Mouse (Mus musculus) adrenal gland, adult 2 months (tissue): ENCODE data around the gene Lrrc74b. TPM values are rescaled to one million over a fixed set of nuclear protein-coding genes. Genes with fewer than 3 reads are reported as not detected.
"Not testable (repeated sequence)": the region's sequence is repeated elsewhere in the genome, so short reads cannot be mapped to it uniquely, and the experiment has no call there.

Source experiments
- DNase-seq: peaks from one replicate; pipeline ENCODE4 v3.0.0; 2021
- polyA plus RNA-seq: library from polyadenylated mRNA; depleted of rRNA; stranded (reverse); fragments of >200 nt; gene quantifications from 2 replicates; pipeline ENCODE4 v1.2.3, GENCODE M21; 2012
- total RNA-seq, 2 experiments: library from RNA; stranded (reverse); gene quantifications; 2 replicates each; pipeline ENCODE4 v1.2.3; 2021

Lrrc74b gene
- total and polyA plus RNA-seq, 3 experiments: not detected

DNA sequence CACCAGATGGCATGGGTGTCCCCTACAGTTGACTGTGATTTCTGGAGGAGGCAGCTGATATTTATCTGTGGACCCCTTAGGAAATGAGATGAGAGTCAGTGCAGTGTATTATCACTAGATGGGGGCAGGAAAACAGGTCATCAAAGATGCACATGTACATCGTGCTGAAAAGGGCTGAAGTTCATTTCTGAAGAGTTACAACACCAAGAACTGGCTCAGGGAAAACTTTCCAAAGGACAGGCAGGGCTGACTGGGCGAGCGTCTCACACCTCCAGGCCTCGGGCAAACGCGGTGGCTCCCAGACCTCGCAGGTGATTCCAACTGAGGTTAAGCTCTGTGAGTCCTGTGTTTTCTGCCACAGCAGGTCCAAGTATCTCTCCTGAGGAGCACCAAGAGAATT, 8.2 kb downstream of the Lrrc74b start:
- no peak for DNase-seq

DNA sequence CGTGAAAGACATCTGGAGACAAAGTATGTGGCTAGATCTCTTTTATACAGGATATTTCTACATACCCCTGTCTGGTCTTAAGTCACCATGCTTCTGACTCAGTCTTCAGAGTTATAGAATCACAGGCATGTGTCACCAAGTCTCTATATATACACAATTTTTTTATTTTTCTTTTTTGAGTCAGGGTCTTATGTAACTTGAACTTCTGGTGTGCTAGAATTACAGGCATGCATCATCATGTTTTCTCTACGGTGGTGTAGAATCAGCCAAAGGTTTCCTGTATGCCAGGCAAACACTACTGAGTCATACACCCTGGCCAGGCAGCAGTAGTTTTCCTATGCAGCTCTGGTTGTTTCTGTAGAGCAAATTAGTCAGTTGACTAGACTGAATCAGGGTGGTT, 18.4 kb downstream of the Lrrc74b start:
- DNase-seq: no peak

DNA sequence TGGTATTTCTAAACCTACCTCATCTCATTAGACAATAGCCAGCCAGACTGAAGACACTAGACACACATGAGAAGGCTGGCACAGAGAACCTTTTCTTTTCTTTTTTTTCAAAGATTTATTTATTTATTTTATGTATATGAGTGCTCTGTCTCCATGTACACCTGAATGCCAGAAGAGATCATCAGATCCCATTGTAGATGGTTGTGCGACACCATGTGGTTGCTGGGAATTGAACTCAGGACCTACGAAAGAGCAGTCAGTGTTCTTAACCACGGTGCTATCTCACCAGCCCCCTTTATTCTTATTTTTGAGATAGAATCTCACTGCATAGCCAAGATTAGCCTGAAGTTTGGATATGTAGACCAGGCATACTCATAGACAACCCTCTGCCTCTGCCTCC, 24.5 kb downstream of the Lrrc74b start:
- DNase-seq: no peak

DNA sequence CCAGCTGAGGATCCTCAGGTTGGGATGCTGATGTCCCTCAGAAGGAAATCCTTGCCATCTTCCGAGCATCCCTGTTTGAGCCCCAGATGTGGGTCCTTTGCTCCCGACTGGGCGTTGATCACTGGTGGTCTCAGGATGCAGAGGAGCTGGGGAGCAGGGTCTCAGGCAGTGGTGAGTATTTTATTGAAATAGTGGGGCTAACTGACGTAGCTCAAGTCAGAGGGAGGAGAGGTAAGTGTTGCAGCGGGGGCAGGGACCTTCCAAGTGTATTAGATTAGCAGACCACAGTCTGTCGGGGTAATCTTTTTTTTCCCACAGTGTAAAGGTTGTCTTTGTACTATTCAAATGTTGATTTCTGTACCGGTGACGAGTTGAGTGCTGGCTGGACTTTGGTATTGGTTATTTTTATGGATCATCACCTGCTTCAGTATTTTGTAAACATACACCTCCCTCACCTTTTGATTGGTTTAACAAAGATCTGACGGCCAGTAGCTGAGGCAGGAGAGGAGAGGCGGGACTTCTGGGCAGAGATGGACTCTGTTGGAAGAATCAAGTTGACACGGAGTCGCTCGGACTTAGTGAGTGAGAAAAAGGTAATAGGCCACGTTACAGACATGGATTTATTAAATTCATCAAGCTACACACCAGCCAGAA, 28.2 kb downstream of the Lrrc74b start:
- DNase-seq: no peak

DNA sequence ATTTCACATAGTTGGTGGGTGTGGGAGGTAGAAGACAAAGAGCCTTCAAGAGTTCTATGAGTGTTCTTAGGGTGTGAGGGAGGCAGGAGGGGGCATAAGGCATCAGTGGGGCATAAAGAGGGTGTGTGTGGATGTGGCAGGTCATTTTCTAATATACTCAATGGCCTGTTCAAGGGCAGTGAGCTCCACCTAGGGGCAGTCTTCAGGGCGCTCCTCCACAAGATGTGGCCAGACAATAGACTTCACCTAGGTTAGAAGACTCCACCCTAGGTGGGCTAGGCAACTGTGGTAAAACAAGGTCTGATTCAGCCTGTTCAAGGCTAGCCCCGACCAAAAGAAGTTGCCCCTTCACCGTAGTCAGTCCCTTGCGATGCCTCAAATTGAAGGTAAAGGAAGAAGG, 28.8 kb downstream of the Lrrc74b start:
- no peak for DNase-seq

DNA sequence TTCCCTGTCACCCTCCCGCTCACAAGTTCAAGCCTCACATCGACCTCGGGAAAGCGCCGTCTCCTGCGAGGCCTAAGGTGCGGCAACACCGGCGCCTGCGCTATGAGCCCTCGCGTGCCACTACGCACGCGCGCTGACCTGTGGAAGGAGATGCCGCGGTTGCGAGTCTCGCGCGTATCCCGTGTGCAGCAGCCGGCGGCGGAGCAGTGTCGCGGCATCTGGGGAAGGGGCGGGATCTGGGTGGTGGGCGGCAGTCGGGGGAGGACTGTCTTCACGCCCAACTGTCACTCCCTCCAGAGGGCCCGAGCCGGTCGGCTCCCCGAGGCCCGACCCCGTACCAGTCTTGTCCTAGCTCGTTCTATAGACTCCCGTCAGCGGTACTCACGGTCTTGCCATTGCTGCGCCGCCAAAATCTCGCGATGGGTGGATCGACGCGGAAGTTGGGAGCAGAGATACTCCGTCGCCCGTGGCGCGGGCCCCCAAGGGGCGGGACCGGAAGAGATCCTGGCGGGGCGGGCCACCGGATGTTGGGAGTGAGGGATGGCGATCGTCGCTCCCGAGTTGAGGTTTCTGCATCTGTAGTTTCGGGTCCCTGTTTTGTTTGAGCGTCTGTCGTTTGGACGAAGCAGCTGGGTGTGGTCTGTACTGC, 30.3 kb downstream of the Lrrc74b start, which contains the start of gene Thap7:
Gene Thap7 (minus strand): TSS at position 497 of the 649 bp plus-strand sequence.
- peak; percentile 97 for DNase-seq

DNA sequence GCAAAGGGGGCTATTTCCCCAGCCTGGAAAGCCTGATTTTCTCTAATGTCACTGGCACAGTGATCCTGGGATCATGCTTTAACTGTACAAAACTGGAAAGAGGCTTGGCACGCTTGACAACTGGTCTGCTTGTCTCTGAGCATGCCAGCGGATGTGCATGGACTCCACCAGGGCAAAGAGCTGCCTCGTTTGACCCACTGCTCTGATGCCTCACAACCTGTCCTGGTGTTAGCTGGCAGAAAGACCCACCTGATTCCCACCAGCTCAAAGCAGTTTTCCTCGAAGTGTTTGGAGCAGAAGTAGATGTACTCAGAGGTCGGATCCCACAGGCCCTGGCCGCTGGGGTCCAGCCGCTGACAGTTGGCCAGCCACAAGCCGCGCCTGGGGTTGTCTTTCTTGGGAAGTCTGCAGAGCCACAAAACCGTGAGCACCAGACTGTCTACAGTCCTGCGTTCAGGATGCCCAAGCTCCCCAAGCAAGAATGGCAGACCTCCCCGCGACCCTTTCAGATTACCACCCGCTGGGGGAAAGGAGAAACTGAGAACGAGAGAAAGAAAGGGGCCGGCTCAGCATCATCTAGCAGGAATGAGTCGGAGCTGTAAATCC, 31.0 kb downstream of the Lrrc74b start:
- no peak for DNase-seq

DNA sequence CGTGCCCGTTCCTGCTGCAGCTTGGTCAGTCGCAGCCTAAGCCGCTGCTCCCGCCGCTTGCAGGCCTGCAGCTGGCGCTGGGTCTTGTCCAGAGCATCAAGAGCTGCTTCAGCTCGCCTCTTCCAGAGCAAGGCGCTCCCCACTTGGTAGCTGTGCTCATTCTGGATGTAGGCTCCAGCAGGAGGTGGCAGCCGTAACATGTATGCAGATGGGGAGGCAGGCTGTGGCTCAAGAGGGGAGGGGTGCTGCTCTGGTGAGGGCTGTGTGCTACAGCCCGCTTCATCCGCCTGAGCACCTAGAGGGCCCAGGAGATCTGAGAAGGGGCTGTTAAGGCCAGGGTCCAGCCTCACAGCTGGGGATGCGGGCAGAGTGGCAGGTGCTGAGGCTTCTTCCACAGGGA, 32.8 kb downstream of the Lrrc74b start:
- no peak for DNase-seq

DNA sequence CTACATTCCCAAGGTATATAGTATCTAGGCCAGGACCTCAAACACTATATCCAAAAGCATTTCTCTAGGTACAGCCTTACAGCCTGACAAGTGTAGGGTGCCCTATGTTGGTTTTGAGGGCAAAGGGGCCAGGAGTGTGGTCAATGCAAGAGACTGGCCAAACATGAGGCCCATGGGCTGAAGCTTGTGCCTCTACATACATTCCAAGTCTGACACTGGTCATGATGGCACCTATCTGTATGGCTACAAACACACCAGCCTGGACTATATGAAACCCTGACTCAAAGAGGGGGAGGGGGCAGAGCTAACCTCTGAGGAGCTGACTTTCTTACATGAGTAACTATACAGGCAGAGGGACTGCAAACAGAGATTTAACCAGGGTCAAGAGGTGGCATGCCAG, 33.4 kb downstream of the Lrrc74b start:
- DNase-seq: no peak

DNA sequence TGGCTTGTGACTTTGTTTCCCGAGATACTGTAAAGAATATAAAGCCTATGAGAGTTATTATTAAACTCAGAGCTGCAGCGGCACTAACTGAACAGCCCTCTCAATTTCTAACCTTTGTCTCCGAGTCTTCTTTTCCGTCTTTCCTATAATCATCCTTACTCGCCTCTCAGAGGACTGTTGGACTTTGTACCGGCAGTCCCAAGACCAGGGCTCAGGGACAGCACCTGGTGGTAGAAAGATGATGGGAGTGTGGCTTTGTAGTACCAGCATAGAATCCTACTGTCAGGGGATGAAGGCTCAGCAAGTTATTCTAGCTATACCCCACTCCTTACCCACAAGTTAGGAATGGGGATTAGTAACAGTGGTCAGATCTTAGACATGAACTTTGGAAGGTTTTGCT, 34.8 kb downstream of the Lrrc74b start:
- DNase-seq: no peak

DNA sequence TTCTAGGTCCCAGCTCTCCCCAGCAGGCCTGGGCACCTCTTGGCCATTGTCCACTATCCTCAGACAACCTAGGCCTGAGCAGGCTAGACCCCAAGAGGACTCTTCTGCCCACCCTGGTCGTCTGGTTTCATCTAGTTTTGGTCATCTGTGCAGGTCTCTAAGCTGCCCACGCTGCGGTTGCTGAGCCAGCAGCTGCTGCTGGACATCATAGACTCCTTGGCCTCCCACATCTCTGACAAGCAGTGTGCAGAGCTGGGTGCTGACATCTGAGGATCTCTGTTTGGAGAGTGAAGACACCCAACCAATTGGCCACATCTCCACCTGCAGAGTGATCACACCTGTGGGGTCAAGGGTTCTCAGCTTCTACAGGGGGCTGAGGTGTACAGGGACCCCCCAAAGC, 35.5 kb downstream of the Lrrc74b start:
- DNase-seq: no peak

DNA sequence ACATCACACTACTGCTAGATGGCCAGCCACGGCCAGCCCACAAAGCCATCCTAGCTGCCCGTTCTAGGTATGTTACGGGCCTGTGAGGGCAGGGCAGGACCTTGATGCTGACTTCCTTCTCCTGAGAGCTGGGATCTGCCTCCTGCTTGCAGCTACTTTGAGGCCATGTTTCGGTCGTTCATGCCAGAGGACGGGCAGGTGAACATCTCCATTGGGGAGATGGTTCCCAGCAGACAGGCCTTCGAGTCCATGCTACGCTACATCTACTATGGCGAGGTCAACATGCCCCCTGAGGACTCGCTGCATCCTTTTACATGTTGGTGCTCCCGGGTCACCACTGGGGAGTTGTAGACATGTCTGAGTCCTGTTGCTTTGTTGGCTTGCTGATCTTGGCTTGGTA, 36.9 kb downstream of the Lrrc74b start:
- no peak for DNase-seq

DNA sequence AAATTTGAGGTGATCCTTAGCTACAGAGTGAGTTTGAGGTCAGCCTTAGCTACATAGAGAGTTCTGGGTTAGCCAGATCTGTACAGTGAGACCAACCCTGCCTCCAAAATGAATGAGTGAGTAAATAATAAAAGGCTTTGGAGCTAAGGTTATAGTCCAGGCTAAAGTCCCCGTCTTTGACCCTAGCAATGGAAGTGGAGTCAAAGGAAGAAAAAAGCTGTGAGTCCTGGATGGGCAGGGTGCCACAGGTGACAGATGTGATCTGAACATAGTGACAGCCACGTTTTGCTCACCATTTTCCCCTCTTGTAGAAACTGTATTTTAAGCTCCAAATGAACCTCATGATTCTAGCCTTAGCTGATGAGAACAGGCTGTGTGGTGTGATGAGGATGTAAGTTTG, 42.1 kb downstream of the Lrrc74b start:
- no peak for DNase-seq

DNA sequence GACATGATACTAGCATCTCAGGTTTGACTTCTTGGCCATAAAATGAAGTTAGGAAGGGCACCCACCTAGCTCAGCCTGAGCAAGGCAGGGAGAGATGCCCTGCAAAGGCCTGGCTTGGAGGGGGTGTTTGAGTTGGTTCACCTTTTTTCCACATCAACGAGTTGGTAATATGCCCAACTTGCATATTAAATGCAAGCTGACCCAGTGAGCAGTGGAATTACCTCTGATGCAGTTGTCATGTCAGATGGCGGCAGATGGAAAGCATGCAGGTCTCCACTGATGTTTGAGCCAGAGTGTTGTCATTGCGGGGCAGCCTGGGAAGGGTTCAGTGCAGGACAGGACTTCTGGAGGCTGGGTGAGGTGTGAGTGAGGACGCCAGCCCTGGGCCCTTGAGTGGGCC, 49.6 kb downstream of the Lrrc74b start:
- DNase-seq: no peak

DNA sequence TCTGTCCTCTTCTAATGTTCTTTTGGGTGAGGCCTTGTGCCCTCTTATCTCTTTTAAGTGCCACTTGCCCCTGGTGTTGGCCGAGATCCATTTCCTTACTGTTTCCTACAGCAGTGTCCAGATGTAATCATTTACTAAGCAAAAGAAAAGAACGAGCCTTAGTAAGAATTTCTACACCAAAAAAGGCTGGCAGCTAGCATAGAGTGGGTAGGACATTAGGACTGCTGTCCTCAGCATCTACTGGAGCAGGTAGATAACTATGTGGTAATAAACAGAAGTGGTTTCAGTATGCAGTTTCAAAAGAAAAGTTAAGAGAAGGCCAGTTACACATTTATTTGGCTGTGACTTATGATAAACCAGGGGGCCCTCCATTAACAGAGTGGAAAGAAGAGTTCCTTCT, 50.4 kb downstream of the Lrrc74b start:
- DNase-seq: no peak

DNA sequence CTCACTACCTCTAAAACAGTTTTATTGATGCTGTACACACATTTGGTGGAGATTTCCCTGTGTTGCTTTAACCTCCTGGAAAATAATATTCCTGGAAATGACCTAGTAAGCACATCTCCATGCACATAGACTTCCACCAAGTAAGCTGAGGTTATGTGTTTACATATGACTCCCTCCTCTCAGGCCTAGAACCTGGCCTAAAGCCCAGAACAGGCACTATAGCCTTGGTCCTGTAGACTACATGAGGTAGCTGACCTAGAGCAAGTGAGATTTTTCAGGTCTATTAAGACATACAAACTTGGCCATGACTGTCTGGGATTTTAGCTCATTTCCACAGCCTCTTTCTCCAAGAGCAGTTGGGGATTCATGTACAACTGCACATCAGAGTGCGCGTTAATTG, 50.9 kb downstream of the Lrrc74b start:
- DNase-seq: no peak

DNA sequence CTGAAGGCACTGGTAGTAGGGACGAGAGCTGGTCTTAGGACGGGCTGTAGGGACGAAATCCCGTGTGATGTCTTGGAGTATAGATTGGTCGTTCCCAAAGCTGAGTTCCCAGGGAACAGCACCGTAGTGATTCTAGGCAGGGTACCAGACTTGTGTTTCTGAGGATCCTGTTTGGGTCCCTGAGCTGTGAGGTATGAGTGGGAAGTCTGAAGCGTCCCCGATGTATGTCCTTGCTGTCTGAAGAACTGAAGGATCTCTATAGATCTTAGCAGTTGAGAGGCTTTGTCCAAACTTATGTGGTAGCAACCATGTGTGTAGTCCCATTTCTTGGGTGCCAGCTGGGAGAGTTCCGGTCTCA, 51.8 kb downstream of the Lrrc74b start:
- no peak for DNase-seq

DNA sequence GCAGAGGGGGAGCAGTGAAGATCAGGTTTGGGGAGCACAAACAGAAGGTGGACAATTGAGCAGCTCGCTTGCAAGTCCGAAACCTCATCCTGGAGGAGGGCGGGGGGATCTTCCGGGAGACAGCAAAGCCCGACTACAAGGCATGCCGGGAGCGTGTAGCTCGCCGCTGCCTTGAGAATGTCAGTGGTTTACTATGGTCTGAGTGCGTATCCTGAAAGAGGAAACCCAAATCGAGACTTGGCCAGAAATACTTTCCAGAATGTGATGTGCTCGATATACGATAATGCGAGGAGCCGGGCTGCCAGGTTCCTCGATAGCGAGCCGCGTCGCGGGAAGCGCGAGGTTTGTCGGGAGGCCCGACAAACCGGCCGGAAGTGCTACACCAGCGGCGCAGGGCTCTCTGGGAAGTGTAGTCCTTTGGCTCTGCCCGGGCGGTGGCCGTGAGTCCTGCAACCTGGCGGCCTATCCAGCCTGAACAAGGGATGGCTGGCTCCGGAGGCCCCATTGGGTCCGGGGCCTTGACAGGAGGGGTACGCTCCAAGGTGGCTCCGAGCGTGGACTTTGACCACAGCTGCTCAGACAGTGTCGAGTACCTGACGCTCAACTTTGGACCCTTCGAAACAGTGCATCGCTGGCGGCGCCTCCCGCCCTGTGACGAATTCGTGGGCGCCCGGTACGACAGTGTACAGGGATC, 52.4 kb downstream of the Lrrc74b start, which contains the start of gene Lztr1:
Gene Lztr1 (plus strand): TSS at position 143 of the 694 bp plus-strand sequence.
- DNase-seq: peak; percentile 94

DNA sequence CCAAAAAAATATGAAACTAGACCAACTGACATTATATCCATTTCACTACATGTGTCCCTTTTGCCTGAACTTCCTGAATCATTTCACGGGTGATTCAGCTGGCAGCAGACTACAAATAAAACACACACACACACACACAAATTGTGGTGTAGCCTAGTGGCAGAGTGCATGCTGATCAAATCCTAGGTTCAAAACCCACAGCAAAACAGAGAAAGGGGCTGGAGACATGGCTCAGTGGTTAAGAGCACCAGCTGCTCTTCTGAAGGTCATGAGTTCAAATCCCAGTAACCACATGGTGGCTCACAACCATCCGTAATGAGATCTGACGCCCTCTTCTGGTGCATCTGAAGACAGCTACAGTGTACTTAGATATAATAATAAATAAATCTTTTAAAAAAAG, 53.0 kb downstream of the Lrrc74b start:
- not testable (repeated sequence) for DNase-seq

DNA sequence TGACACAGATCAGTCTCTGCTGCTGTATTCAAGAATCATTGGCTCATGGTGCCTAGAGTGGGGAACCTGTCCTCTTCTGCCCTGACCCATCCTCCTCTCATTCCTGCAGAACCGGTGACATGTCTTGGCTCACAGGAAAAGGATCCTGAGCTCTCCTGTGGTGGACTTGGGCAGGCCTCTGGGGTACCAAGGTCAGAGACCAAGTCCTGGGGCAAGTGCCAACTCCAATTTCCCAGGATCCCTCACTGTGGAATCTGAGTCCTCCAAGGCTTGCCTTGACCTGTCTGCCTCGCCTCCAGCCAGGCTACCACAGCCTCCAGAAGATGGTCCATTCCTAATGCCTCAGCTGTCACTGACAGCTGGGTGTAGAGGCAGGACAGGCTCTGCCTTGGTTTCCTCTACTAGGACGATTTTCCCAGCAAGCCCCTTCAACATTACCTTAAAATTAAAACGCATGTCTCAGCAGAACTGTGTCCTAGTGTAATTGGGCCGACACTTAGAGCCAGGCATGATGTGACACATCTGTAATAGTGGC, 54.0 kb downstream of the Lrrc74b start:
- peak; percentile 20 for DNase-seq

DNA sequence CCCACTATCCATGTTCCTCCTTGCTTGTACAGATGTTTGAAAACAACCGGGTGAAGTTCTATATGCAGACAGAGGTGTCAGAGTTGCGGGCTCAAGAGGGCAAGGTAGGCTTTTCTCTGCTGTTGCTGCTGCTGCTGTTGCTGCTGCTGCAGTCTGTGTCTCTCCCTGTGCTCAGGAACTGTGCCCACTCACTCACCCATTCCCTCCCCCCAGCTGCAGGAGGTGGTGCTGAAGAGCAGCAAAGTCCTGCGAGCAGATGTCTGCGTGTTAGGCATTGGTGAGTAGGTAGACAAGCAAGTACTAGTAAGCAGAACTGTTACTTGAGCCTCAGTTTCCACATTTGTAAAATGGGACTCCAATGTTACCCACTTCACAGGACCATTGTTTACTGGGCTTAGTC, 58.4 kb downstream of the Lrrc74b start:
- DNase-seq: no peak

DNA sequence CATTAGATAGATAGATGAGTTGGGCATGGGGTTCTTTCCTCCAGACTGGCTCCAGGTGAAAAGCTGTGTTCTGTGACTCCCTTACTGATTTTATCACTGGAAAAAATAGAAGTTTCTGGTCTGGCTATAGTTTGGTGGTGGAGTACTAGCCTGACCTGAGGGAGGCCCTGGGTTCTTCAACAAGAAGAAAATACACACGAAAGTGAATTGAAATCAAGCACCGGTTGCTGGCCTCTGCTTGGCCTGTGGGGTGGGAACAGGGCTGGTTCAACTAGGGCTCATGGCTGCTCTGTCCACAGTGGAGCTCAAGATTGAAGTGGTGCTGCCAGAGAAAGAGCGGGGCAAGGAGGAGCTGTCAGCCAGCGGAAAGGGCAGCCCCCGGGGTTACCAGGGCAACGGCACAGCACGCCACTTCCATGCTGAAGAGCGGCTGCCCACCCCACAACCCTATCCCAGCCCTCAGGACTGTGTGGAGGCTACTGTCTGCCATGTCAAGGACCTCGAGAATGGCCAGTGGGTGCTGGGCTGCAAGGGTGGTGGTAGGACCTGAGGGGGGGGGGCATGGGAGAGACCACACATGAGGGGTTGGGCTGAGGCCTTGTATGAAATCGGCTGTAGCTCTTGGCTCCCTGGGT, 61.7 kb downstream of the Lrrc74b start:
- DNase-seq: no peak
